Mouse (Mus musculus): Measurements from ENCODE around the gene Crisp3.
"Not testable (repeated sequence)": the region's sequence is repeated elsewhere in the genome, so short reads cannot be mapped to it uniquely, and the experiment has no call there.

Gene Crisp3

DNA sequence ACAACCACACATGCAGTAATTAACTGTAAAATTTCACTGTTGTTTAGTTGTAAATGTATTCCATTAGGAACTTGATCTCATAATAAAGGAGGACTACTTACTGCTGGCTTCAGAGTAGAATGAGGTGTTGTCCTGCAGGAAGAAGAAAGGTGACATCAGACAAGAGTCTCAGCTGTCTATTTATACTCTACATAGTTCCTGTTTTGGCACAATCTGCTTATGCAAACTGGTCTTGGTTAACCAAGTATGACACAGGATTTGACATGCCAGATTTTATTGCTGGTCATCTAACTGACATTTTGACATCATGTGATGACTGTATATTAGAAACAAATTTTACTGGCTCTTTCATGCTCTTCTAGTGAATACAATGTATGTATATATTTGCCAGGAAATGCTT lies at the start of gene Crisp3:
Gene Crisp3, minus strand, starts transcription at position 154 of the 400 bp plus-strand sequence.
- DNase-seq: no peak

DNA sequence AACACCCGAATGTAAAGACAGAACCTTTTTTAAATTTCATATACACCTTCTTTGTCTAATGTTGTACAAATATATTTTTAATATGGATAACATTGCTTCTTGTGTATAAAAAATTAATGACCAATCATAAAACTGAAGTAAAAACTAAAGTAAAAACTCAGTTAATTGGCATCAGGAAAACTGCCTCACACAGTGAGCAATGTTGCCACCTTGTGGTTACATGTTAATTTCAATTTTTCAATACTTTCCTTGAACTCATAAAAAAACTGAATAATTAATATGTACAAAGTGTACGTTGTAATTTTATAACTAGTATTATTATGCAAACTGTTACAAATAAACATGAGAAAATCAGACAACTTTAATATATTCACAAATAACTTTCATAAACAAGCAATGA lies 43.3 kb upstream of the Crisp3 start:
- no peak for DNase-seq

DNA sequence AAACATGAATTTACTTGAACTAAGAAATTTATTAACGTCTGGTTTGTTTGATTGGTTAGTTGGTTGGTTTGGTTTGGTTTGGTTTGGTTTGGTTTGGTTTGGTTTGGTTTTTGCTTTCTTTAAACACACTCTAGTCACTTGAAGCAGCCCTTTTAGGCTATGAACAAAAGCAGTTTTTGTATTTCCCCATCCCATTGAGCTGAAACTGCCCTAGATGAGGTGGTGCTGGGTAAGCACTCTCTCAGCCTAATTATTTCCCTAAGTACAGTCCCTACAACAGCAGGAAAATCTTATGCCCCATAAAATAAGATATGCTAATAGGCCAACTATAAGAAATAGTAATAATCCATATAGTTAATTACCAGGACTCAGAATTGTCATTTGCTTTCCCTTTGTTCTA lies 33.4 kb upstream of the Crisp3 start:
- DNase-seq: no peak

DNA sequence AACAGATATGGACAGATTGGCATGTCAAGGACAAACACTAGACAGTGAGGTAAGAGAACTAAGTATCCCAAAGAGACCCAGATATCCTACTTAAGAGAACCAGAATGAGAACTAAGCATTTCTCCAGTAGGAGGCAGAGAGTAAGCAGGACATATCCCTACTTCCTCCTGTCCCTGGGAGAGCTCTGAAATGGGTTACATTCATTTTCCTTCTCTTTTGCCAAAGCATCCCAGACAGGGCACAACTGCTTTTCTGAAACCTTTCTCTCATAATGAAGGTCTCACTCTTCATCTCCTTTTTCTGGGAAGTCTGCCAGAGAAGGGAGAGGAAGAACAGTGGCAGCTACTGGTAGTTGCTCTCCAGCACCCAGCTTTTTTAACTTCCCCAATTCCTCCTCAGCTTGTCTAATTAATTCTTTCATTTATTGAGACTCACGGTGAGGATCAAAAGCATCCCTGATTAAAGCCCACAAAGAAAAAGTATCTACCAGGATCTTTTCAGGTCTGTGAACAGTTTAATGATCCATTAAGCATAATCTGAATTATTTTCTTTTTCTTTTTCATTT lies 32.9 kb upstream of the Crisp3 start:
- DNase-seq: no peak

DNA sequence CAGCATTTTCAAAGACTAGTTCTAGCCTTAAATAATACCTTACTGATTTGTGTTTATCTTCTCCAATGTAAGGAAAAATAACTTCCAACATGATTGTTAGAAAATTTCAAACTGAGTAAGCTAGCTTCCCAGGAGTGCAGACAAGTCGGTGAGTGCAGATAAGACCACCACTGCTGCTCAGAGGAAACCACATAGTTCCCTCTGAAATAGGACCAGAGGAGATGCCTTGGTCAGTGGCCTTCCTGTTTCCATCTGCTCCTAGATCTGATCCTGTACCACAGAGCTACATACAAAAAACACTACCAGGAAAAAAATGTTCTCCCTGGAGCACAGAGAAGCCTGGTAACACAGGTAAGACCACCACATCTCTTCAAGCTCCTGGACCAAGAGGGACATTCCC lies 10.4 kb upstream of the Crisp3 start:
- no peak for DNase-seq

DNA sequence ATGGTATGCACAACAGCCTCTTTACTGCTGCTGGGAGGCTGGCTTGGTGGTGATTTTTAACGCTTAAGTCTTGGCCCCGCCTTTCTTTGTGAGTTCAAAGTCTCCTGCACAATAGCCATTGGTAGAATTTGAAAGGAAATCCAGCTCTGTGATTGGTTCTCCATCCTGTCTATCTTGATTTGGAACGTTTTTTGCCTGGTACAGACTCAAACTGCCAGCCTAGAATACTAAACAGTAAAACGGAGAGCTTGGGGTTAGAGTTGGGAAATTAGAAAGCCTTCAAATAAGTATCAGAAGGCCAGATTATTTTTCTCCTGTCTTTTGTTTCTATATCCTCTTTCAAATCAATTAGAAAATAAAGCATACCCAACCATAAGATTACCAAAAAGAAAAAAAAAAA lies 33.5 kb downstream of the Crisp3 start, which contains the start of gene Pgk2:
Gene Pgk2, minus strand, starts transcription at position 101 of the 400 bp plus-strand sequence.
- DNase-seq: no peak

DNA sequence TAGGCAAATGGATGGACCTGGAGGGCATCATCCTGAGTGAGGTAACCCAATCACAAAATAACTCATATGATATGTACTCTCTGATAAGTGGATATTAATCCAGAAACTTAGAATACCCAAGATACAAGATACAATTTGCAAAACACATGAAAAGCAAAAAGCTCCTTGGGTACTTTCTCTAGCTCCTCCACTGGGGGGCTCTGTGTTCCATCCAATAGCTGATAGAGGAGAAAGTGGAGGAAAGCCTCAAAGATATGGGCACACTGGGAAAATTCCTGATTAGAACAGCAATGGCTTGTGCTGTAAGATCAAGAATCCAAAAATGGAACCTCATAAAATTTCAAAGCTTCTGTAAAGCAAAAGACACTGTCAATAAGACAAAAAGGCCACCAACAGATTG lies 40.3 kb downstream of the Crisp3 start:
- DNase-seq: not testable (repeated sequence)

DNA sequence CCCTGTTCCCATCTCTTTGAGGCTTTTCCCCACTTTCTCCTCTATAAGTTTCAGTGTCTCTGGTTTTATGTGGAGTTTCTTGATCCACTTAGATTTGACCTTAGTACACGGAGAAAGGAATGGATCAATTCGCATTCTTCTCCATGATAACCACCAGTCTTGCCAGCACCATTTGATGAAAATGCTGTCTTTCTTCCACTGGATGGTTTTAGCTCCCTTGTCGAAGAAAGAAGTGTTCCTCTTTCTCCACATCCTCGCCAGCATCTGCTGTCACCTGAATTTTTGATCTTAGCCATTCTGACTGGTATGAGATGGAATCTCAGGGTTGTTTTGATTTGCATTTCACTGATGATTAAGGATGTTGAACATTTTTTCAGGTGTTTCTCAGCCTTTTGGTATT lies 51.9 kb downstream of the Crisp3 start:
- DNase-seq: not testable (repeated sequence)
